Mouse (Mus musculus): ENCODE measurements at regions not wholly inside any gene's neighbourhood (a gene's known extent, or its start where the extent isn't known, plus 50 kb on each side); places are given as distances from the start of the nearest gene placed in this dataset.

GRCm38 (mm10) chrX:99216633-99217459 is 80.9 kb downstream of the Efnb1 start:
- peak overlapping the region; percentile 28 for H3K4me2 ChIP-seq (ENCODE audit: low read depth)
- TF ChIP-seq EP300 (IDR thresholded peaks at IDR 0.05; ENCODE audit: low read depth) (no peak), CTCF (IDR thresholded peaks at IDR 0.05; ENCODE audit: low read depth) (no peak)
- 0 out of 2 replicates have a peak, but pooled peaks have one; percentile 33 for ATAC-seq (ENCODE audit: insufficient read depth)
- no peaks in the 10 kb centered on the region for H3K9me3 ChIP-seq (ENCODE audit: control insufficient read depth, low read length)
- no peak for DNase-seq (ENCODE audit: low read depth in 3 of 3, low spot score in 3 of 3)
- no peak overlapping the region for H3K9ac ChIP-seq (replicated peaks)
- WGBS (ENCODE audit: insufficient replicate concordance): 20% methylated on average over 42 of the region's 60 CpGs
- H3K36me3 ChIP-seq (replicated peaks; ENCODE audit: control insufficient read depth, insufficient read depth, low read depth): no peaks in the 10 kb centered on the region
- H3K4me3 ChIP-seq (ENCODE audit: insufficient read depth in 1 of 2, low read depth in 2 of 2, low read length in 2 of 2): 0 out of 4 replicates have a peak overlapping the region, but pooled peaks of 1 of the 2 experiments have one; percentile 16
- no peaks in the 10 kb centered on the region for H3K4me1 ChIP-seq (replicated peaks; ENCODE audit: control insufficient read depth in 2 of 2, insufficient read depth in 2 of 2, low read length in 1 of 2)
- H3K27me3 ChIP-seq (ENCODE audit: control insufficient read depth, insufficient read depth, low read length): peaks cover 13% of the 10 kb centered on the region
- no peak overlapping the region for H3K27ac ChIP-seq

GRCm38 (mm10) chrX:99215931-99216330 is 80.0 kb downstream of the Efnb1 start:
- Histone ChIP-seq H3K9ac (replicated peaks) (no peak overlapping the region), H3K4me2 (ENCODE audit: low read depth) (no peak overlapping the region), H3K36me3 (replicated peaks; ENCODE audit: control insufficient read depth, insufficient read depth, low read depth) (no peaks in the 10 kb centered on the region), H3K27me3 (ENCODE audit: control insufficient read depth, insufficient read depth, low read length) (peaks cover 13% of the 10 kb centered on the region), H3K9me3 (ENCODE audit: control insufficient read depth, low read length) (no peaks in the 10 kb centered on the region), H3K4me3 (ENCODE audit: insufficient read depth in 1 of 2, low read depth in 2 of 2, low read length in 2 of 2) (no peak overlapping the region), H3K4me1 (replicated peaks; ENCODE audit: control insufficient read depth in 2 of 2, insufficient read depth in 2 of 2, low read length in 1 of 2) (no peaks in the 10 kb centered on the region), H3K27ac (no peak overlapping the region)
- DNase-seq (ENCODE audit: low read depth in 3 of 3, low spot score in 3 of 3) (no peak), ATAC-seq (ENCODE audit: insufficient read depth) (no peak)
- 53% methylated on average over 5 of the region's 5 CpGs for WGBS (ENCODE audit: insufficient replicate concordance)
- TF ChIP-seq EP300 (IDR thresholded peaks at IDR 0.05; ENCODE audit: low read depth) (no peak), CTCF (IDR thresholded peaks at IDR 0.05; ENCODE audit: low read depth) (no peak)

- Histone ChIP-seq H3K36me3 (replicated peaks; ENCODE audit: control insufficient read depth, insufficient read depth, low read depth) (no peaks in the 10 kb centered on the region), H3K27ac (no peak overlapping the region), H3K27me3 (ENCODE audit: control insufficient read depth, insufficient read depth, low read length) (peaks cover 13% of the 10 kb centered on the region), H3K4me1 (replicated peaks; ENCODE audit: control insufficient read depth in 2 of 2, insufficient read depth in 2 of 2, low read length in 1 of 2) (no peaks in the 10 kb centered on the region), H3K4me3 (ENCODE audit: insufficient read depth in 1 of 2, low read depth in 2 of 2, low read length in 2 of 2) (no peak overlapping the region), H3K4me2 (ENCODE audit: low read depth) (no peak overlapping the region), H3K9ac (replicated peaks) (no peak overlapping the region), H3K9me3 (ENCODE audit: control insufficient read depth, low read length) (no peaks in the 10 kb centered on the region)
- TF ChIP-seq CTCF (IDR thresholded peaks at IDR 0.05; ENCODE audit: low read depth) (no peak), EP300 (IDR thresholded peaks at IDR 0.05; ENCODE audit: low read depth) (no peak)
- no peak for DNase-seq (ENCODE audit: low read depth in 3 of 3, low spot score in 3 of 3)
- ATAC-seq (ENCODE audit: insufficient read depth): no peak
- 60% methylated on average over 7 of the region's 7 CpGs for WGBS (ENCODE audit: insufficient replicate concordance)
Measured at GRCm38 (mm10) chrX:99215111-99215510, 79.2 kb downstream of the Efnb1 start.

GRCm38 (mm10) chrX:99213565-99214153 is 77.7 kb downstream of the Efnb1 start:
- no peak for DNase-seq (ENCODE audit: low read depth in 3 of 3, low spot score in 3 of 3)
- peaks cover 13% of the 10 kb centered on the region for H3K27me3 ChIP-seq (ENCODE audit: control insufficient read depth, insufficient read depth, low read length)
- TF ChIP-seq CTCF (IDR thresholded peaks at IDR 0.05; ENCODE audit: low read depth): no peak
- TF ChIP-seq EP300 (IDR thresholded peaks at IDR 0.05; ENCODE audit: low read depth): no peak
- no peak overlapping the region for H3K9ac ChIP-seq (replicated peaks)
- H3K9me3 ChIP-seq (ENCODE audit: control insufficient read depth, low read length): no peaks in the 10 kb centered on the region
- H3K4me2 ChIP-seq (ENCODE audit: low read depth): no peak overlapping the region
- ATAC-seq (ENCODE audit: insufficient read depth): no peak
- no peaks in the 10 kb centered on the region for H3K4me1 ChIP-seq (replicated peaks; ENCODE audit: control insufficient read depth in 2 of 2, insufficient read depth in 2 of 2, low read length in 1 of 2)
- no peaks in the 10 kb centered on the region for H3K36me3 ChIP-seq (replicated peaks; ENCODE audit: control insufficient read depth, insufficient read depth, low read depth)
- 61% methylated on average over 6 of the region's 6 CpGs for WGBS (ENCODE audit: insufficient replicate concordance)
- H3K27ac ChIP-seq: no peak overlapping the region
- H3K4me3 ChIP-seq (ENCODE audit: insufficient read depth in 1 of 2, low read depth in 2 of 2, low read length in 2 of 2): no peak overlapping the region

- ATAC-seq (ENCODE audit: insufficient read depth): no peak
- Histone ChIP-seq H3K4me2 (ENCODE audit: low read depth) (no peak overlapping the region), H3K9me3 (ENCODE audit: control insufficient read depth, low read length) (no peaks in the 10 kb centered on the region), H3K4me3 (ENCODE audit: insufficient read depth in 1 of 2, low read depth in 2 of 2, low read length in 2 of 2) (no peak overlapping the region), H3K36me3 (replicated peaks; ENCODE audit: control insufficient read depth, insufficient read depth, low read depth) (no peaks in the 10 kb centered on the region), H3K4me1 (replicated peaks; ENCODE audit: control insufficient read depth in 2 of 2, insufficient read depth in 2 of 2, low read length in 1 of 2) (no peaks in the 10 kb centered on the region), H3K9ac (replicated peaks) (no peak overlapping the region), H3K27me3 (ENCODE audit: control insufficient read depth, insufficient read depth, low read length) (no peaks in the 10 kb centered on the region), H3K27ac (no peak overlapping the region)
- DNase-seq (ENCODE audit: low read depth in 3 of 3, low spot score in 3 of 3): no peak
- TF ChIP-seq EP300 (IDR thresholded peaks at IDR 0.05; ENCODE audit: low read depth): no peak
- TF ChIP-seq CTCF (IDR thresholded peaks at IDR 0.05; ENCODE audit: low read depth): no peak
- 64% methylated on average over 3 of the region's 6 CpGs for WGBS (ENCODE audit: insufficient replicate concordance)
Measured at GRCm38 (mm10) chrX:99204077-99204476, 68.1 kb downstream of the Efnb1 start.
